Mouse (Mus musculus) erythroblast, embryonic 14.5 days (primary cell): ENCODE measurements around the gene Pygo1.

Experiments used
- GATA1 ChIP-seq: IDR thresholded peaks from 2 replicates; pipeline ENCODE4 v1.6.1; 2012; ENCODE audit warnings: low read length, inconsistent platforms, mixed read lengths
- TAL1 ChIP-seq: IDR thresholded peaks from 3 replicates; pipeline ENCODE4 v1.6.1; 2012; ENCODE audit warnings: low read length, inconsistent platforms, mixed read lengths

- TF ChIP-seq GATA1, result no peak
- no peak for TF ChIP-seq TAL1
Observed at GRCm38 (mm10) chr9:72996167-72996566, 70.7 kb downstream of the Pygo1 start.
